Mouse (Mus musculus): ENCODE results near the gene Parvb. TPM values are rescaled to one million over a fixed set of nuclear protein-coding genes. Genes with fewer than 3 reads are reported as not detected.

The Parvb gene
- total and polyA plus RNA-seq, 2 experiments from 2014 or later: 4.3 to 9.6 TPM

- Histone ChIP-seq H3K9me3 (ENCODE audit: low read length) (no peaks in the 10 kb centered on the region), H3K27me3 (ENCODE audit: insufficient read depth, low read length) (no peaks in the 10 kb centered on the region), H3K36me3 (ENCODE audit: insufficient read depth, low read length) (peaks cover 5% of the 10 kb centered on the region; the same call in 1 of the 2 replicates), H3K4me2 (ENCODE audit: low read depth, low read length, poor library complexity, severe bottlenecking) (peak overlapping the region; percentile 68), H3K4me1 (ENCODE audit: insufficient read depth, low read length) (peaks cover 10% of the 10 kb centered on the region; the same call in 1 of the 2 replicates), H3K27ac (ENCODE audit: low read depth, low read length) (peak overlapping the region; percentile 89), H3K4me3 (ENCODE audit: low read depth, low read length) (peak overlapping the region; percentile 85), H3K9ac (replicated peaks; ENCODE audit: low read length, poor library complexity, severe bottlenecking) (peak overlapping the region; percentile 83)
- DNase-seq (ENCODE audit: low spot score) (no peak), ATAC-seq (ENCODE audit: low FRiP score) (peak; percentile 39)
- no peak for TF ChIP-seq CTCF (IDR thresholded peaks at IDR 0.05)
- WGBS: under 1% methylated on average over 9 of the region's 9 CpGs
Observed at GRCm38 (mm10) chr15:84191724-84192057, 40.2 kb upstream of the Parvb start.

- Histone ChIP-seq H3K36me3 (ENCODE audit: insufficient read depth, low read length) (peaks cover 11% of the 10 kb centered on the region; the same call in 1 of the 2 replicates), H3K4me3 (ENCODE audit: low read depth, low read length) (peak within 1 kb of the TSS; percentile 85), H3K9me3 (ENCODE audit: low read length) (no peaks in the 10 kb centered on the region), H3K4me1 (ENCODE audit: insufficient read depth, low read length) (peaks cover 10% of the 10 kb centered on the region; the same call in 1 of the 2 replicates), H3K9ac (replicated peaks; ENCODE audit: low read length, poor library complexity, severe bottlenecking) (peak within 1 kb of the TSS; percentile 83), H3K27me3 (ENCODE audit: insufficient read depth, low read length) (no peaks in the 10 kb centered on the region), H3K27ac (ENCODE audit: low read depth, low read length) (peak within 1 kb of the TSS; percentile 89), H3K4me2 (ENCODE audit: low read depth, low read length, poor library complexity, severe bottlenecking) (peak within 1 kb of the TSS; percentile 68)
- TF ChIP-seq CTCF (IDR thresholded peaks at IDR 0.05): peak; percentile 39
- peak; percentile 98 for ATAC-seq (ENCODE audit: low FRiP score)
- peak; percentile 97 for DNase-seq (ENCODE audit: low spot score)
- 5% methylated on average over 48 of the region's 48 CpGs for WGBS
Observed at GRCm38 (mm10) chr15:84192058-84192791, 39.6 kb upstream of the Parvb start, which contains the start of gene Samm50. Samm50 (plus strand) TSS chr15:84192241.

- Histone ChIP-seq H3K27me3 (ENCODE audit: insufficient read depth, low read length) (no peaks in the 10 kb centered on the region), H3K9me3 (ENCODE audit: low read length) (no peaks in the 10 kb centered on the region), H3K4me3 (ENCODE audit: low read depth, low read length) (no peak overlapping the region), H3K36me3 (ENCODE audit: insufficient read depth, low read length) (peaks cover 51% of the 10 kb centered on the region), H3K4me1 (ENCODE audit: insufficient read depth, low read length) (peaks cover 10% of the 10 kb centered on the region; the same call in 1 of the 2 replicates), H3K4me2 (ENCODE audit: low read depth, low read length, poor library complexity, severe bottlenecking) (no peak overlapping the region), H3K27ac (ENCODE audit: low read depth, low read length) (no peak overlapping the region), H3K9ac (replicated peaks; ENCODE audit: low read length, poor library complexity, severe bottlenecking) (no peak overlapping the region)
- DNase-seq (ENCODE audit: low spot score) (no peak), ATAC-seq (ENCODE audit: low FRiP score) (no peak)
- no peak for TF ChIP-seq CTCF (IDR thresholded peaks at IDR 0.05)
- 91% methylated on average over 8 of the region's 8 CpGs for WGBS
Observed at GRCm38 (mm10) chr15:84196486-84197165, 35.2 kb upstream of the Parvb start.

GRCm38 (mm10) chr15:84207327-84207726 lies 24.5 kb upstream of the Parvb start:
- Histone ChIP-seq H3K4me2 (ENCODE audit: low read depth, low read length, poor library complexity, severe bottlenecking) (no peak overlapping the region), H3K27me3 (ENCODE audit: insufficient read depth, low read length) (no peaks in the 10 kb centered on the region), H3K4me1 (ENCODE audit: insufficient read depth, low read length) (no peaks in the 10 kb centered on the region), H3K4me3 (ENCODE audit: low read depth, low read length) (no peak overlapping the region), H3K9me3 (ENCODE audit: low read length) (no peaks in the 10 kb centered on the region), H3K27ac (ENCODE audit: low read depth, low read length) (no peak overlapping the region), H3K9ac (replicated peaks; ENCODE audit: low read length, poor library complexity, severe bottlenecking) (no peak overlapping the region), H3K36me3 (ENCODE audit: insufficient read depth, low read length) (peaks cover 63% of the 10 kb centered on the region)
- WGBS: 96% methylated on average over 4 of the region's 4 CpGs
- ATAC-seq (ENCODE audit: low FRiP score) (no peak), DNase-seq (ENCODE audit: low spot score) (no peak)
- no peak for TF ChIP-seq CTCF (IDR thresholded peaks at IDR 0.05)

- H3K27me3 ChIP-seq (ENCODE audit: insufficient read depth, low read length): no peaks in the 10 kb centered on the region
- no peak overlapping the region for H3K4me3 ChIP-seq (ENCODE audit: low read depth, low read length)
- 90% methylated on average over 11 of the region's 11 CpGs for WGBS
- no peak overlapping the region for H3K9ac ChIP-seq (replicated peaks; ENCODE audit: low read length, poor library complexity, severe bottlenecking)
- ATAC-seq (ENCODE audit: low FRiP score) (no peak), DNase-seq (ENCODE audit: low spot score) (no peak)
- H3K4me2 ChIP-seq (ENCODE audit: low read depth, low read length, poor library complexity, severe bottlenecking): no peak overlapping the region
- peaks cover 45% of the 10 kb centered on the region for H3K36me3 ChIP-seq (ENCODE audit: insufficient read depth, low read length)
- H3K9me3 ChIP-seq (ENCODE audit: low read length): no peaks in the 10 kb centered on the region
- no peak overlapping the region for H3K27ac ChIP-seq (ENCODE audit: low read depth, low read length)
- no peak for TF ChIP-seq CTCF (IDR thresholded peaks at IDR 0.05)
- H3K4me1 ChIP-seq (ENCODE audit: insufficient read depth, low read length): no peaks in the 10 kb centered on the region
Observed at GRCm38 (mm10) chr15:84209517-84210412, 22.1 kb upstream of the Parvb start.
